Mouse (Mus musculus) kidney, postnatal 14 days (tissue): ENCODE data around the gene Ddx31.

Experiments used
- DNase-seq: peaks from one replicate; pipeline ENCODE4 v3.0.0; 2022; ENCODE audit warnings: mixed read lengths

The Ddx31 gene

GRCm38 (mm10) chr2:28840222-28840951 lies at the start of gene Ddx31, which contains the start of gene Gtf3c4:
TSS of gene Ddx31 (plus strand) at chr2:28840406.
TSS of gene Gtf3c4 (minus strand) at chr2:28840360.
- peak; percentile 96 for DNase-seq

DNA sequence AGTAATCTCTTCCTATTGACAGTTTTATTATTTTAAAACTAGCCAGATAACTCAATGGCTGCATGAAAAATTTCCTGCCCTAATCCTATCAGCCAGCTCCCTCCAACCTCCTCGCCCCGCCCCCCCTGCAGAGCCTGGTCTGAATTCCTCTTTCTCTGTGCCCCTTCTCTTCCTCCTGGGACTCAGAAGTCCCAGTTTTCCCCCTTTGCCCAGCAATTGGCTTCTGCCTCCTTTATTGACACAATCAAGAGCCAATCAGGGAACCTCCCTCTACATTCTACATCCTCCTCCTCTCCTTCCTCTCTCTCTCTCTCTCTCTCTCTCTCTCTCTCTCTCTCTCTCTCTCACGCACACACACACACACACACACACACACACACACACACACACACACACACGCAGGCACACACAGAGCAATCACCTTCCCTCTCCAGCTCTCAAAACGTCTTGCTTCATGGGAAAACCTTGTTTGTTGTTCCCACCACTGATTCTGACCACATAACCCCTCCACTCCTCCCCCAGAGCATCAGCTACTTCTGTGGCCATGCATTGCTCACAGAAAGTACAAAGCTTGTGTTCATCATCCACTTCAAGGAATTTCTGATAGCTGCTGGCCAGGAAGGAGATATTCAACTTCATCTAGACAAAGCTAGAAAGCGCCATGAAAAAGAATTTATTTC lies 47.1 kb upstream of the Ddx31 start:
- peak; percentile 39 for DNase-seq

DNA sequence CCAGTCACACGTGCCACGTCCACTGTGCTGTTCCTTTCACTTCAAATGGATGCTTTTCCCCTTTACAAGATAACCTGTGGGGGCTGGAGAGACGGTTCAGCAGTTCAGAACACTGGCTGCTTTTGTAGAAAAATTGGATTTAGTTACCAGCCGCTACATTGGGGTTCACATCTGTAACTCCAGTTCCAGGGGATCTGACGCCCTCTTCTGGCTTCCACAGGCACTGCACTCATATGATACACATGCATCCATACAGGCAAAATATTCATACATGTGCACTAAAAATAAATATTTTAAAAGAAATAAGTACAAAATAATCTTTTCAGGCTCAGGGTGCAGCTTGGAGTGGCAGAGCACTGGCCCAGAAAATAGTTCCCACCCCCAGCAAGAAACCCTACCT lies 45.6 kb upstream of the Ddx31 start:
- no peak for DNase-seq

GRCm38 (mm10) chr2:28796298-28796697 lies 43.9 kb upstream of the Ddx31 start:
- no peak for DNase-seq

DNA sequence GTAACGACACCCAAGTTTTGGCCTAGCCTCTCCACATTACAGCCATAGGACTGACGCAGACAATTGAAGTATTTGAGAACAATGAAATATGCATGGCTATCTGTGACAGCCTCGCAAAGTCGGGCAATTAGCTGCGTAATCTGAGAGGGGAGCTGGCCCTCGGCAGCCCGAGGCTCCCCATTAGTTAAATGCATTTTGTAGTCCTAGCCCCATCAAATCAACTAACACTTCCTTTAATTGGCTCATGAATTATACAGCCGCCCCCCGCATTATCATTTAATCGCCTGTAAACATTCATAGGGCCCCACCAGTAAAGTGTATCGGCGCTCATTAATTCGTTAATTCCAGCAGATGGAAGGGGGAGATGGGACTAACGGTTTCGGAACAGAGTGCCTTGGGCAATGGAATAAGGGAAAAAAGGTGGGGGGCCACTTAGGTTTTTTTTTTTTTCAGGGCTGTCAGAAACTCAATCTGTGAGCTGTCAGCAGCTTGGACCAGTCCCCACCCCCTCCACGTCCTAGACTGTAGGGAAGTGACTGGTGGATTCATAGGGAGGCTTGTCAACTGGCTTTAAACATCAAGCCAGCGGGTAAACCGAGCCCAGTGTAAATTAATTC lies 42.6 kb upstream of the Ddx31 start:
- DNase-seq: no peak

DNA sequence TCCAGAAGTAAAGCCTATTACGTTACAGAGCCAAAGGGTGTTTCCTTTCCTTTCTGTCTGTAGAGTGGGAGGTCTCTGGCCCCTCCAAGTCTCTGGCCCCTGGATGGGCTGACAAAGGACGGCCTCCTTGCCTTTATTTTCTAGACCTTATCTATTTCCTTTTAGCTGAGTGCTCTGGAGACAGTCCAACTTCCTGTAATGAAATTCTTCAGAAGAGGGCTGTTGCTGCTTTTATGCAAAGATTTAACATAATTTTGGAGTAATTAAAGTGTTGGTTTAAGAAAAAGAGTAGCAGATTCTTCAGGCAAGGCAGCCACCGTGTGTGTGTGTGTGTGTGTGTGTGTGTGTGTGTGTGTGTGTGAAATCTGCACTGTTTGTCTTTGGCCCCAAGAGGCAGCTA lies 41.8 kb upstream of the Ddx31 start:
- peak; percentile 17 for DNase-seq

GRCm38 (mm10) chr2:28799575-28799974 lies 40.6 kb upstream of the Ddx31 start:
- DNase-seq: no peak

DNA sequence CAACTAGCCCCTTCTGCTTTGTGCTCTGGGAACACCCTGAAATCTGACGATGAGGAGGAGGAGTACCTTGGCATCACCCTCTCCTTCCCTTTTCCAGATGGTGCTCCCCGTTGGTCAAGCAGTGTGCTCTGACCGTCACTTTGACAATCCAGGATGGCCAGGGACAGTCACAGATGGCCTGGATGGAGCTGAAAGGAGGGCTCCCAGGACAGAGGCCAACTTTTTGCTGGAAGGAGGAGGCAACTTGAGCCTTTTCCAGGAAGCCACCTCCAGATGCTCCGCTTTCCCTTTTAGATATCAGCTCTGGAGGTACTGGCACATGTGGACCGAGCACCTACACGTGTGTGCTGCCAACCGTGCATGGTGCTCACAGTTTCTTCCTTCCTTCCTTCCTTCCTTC lies 36.8 kb upstream of the Ddx31 start:
- no peak for DNase-seq

DNA sequence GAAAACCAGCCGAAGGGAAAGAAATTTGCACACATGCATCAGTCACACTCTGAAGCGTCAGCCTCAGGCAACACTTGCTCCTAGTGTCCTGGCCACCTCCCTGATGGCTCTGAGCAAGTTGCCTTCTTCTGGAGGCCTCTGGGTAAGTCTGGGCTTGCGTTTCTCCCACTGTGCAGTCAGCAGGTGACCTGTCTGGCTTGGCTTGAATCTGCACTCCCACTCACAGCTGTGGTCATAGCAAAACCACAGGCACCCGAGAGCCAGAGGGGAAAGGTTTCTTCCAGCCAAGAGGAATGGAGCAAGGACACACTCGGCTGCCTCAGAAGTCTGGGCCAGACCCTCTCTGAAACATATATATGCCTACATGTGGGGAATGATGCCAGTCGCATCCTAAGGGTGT lies 31.4 kb upstream of the Ddx31 start:
- DNase-seq: no peak

GRCm38 (mm10) chr2:28810260-28811013 lies 29.8 kb upstream of the Ddx31 start:
- no peak for DNase-seq

GRCm38 (mm10) chr2:28818866-28819265 lies 21.3 kb upstream of the Ddx31 start:
- no peak for DNase-seq

GRCm38 (mm10) chr2:28829265-28829664 lies 10.9 kb upstream of the Ddx31 start:
- peak; percentile 48 for DNase-seq

- peak; percentile 20 for DNase-seq
Observed at GRCm38 (mm10) chr2:28836181-28836940, 3.8 kb upstream of the Ddx31 start.

- DNase-seq: peak; percentile 16
Observed at GRCm38 (mm10) chr2:28839501-28840221, 545 bp upstream of the Ddx31 start.

DNA sequence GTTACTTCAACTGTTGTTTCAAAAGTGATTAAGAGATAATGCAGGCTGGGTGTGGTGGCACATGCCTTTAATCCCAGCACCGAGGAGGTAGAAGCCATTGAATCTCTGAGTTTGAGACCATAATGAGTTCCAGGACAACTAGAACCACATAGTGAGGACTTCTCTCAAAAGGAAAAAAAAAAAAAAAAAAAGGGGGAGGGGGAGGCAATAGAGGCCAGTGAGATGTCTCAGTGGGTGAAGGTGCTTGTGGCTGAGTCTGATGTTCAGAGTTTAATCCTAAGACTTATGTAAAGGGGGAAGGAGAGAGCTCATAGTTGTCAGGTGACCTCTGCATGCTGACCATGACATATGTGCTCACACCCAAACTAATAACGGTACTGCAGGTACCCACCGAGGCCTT lies 1.8 kb downstream of the Ddx31 start:
- no peak for DNase-seq

DNA sequence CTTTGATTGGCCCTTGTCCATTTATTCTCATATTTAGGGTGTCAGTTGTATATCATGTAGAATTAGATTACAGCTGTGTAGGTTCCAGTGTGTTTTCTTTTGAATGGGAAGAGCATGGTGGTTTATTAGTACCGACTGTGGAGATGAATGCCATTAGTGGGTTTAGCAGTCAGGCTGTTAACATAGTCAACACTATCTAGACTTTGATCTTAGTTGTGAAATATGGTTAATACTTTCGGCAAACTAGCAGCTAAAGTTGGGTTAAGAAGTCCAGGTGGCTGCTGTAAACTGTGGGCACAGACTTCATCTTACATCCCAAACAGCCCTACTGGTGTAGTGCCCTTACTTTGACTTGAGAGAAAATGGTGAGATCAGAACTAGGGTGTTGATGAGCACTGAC lies 8.7 kb downstream of the Ddx31 start:
- DNase-seq: no peak

DNA sequence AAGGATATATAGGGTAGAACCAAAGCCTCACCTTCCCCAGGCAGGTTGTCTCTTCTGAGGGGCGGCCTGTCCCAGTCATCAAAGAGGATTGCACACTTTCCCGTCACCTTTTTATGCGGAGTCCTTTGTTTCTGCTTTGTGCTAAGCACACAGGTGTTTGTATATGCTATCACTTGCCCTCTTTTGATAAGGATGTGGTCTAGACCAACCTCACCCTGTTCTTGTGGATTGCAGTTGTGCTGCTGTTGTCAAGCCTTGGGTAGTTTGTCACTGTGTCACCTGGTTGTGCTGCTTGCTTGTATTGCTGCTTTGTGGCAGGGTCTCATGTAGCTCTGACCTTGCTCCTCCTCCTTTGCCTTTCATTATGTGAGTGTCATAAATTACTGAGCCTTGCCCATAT lies 12.4 kb downstream of the Ddx31 start:
- DNase-seq: no peak

- DNase-seq: no peak
Observed at GRCm38 (mm10) chr2:28855773-28856172, 15.6 kb downstream of the Ddx31 start.

- no peak for DNase-seq
Observed at GRCm38 (mm10) chr2:28859303-28859702, 19.1 kb downstream of the Ddx31 start.

GRCm38 (mm10) chr2:28860678-28861423 lies 20.6 kb downstream of the Ddx31 start:
- no peak for DNase-seq

DNA sequence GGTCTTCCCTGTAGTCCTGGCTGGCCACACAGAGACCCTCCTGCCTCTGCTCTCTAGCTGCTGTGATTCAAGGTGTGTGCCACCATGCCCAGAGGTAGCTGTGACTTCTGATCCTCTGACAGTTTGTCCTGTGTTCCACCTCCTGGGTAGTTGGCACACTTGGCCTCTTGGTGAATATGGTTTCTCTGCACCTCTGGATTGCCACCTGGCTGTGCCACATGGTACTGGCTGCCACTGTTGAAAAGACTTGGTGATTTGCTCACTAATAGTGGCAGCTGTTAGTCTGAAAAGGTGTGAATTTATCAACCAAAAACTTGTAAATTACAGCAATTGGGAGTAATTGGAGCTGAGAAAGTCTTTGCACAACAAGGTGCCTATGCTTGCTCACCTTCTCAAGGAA lies 23.7 kb downstream of the Ddx31 start:
- no peak for DNase-seq
